Mouse (Mus musculus): ENCODE measurements around the gene Olfr568. TPM values are rescaled to one million over a fixed set of nuclear protein-coding genes. Genes with fewer than 3 reads are reported as not detected.

The Olfr568 gene
- not detected in 2 replicates for polyA plus RNA-seq (2015; fragmentation: Nextera tagmentation; extraction: Ambion mirVana)

DNA sequence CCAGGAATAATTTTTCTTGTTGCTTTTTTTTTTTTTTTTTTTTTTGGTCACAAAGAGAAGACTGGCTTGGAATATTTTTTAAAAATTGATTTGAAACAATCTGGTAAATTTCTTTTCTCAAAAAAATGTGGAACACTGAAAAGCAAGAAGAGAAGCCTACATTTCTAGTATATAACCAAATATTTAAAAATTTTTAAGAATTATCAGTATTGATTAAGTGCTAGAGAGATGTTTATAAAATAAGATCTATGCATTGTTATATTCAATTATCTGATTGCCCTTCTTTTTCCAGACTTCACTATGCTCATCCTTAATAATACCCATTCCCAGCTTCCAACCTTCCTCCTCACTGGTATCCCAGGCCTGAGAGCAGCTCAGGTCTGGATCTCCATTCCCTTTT is at the start of gene Olfr568:
Gene Olfr568 (plus strand): TSS at position 301 of the 400 bp plus-strand sequence.
- Histone ChIP-seq H3K4me3 (no peak within 1 kb of the TSS), H3K9ac (no peak within 1 kb of the TSS), H3K27ac (no peak within 1 kb of the TSS), H3K36me3 (no peaks in the 10 kb centered on the region), H3K4me2 (no peak within 1 kb of the TSS), H3K9me3 (replicated peaks) (no peaks in the 10 kb centered on the region), H3K27me3 (no peaks in the 10 kb centered on the region), H3K4me1 (replicated peaks) (no peaks in the 10 kb centered on the region)
- no peak for ATAC-seq (replicated peaks; ENCODE audit: insufficient number of reproducible peaks, insufficient read depth, low FRiP score, low read depth)

GRCm38 (mm10) chr7:102855807-102856206 is 21.1 kb upstream of the Olfr568 start:
- H3K4me3 ChIP-seq: no peak overlapping the region
- no peaks in the 10 kb centered on the region for H3K4me1 ChIP-seq (replicated peaks)
- ATAC-seq (replicated peaks; ENCODE audit: insufficient number of reproducible peaks, insufficient read depth, low FRiP score, low read depth): no peak
- no peaks in the 10 kb centered on the region for H3K36me3 ChIP-seq
- no peak overlapping the region for H3K4me2 ChIP-seq
- no peak overlapping the region for H3K9ac ChIP-seq
- no peak overlapping the region for H3K27ac ChIP-seq
- no peaks in the 10 kb centered on the region for H3K9me3 ChIP-seq (replicated peaks)
- no peaks in the 10 kb centered on the region for H3K27me3 ChIP-seq

DNA sequence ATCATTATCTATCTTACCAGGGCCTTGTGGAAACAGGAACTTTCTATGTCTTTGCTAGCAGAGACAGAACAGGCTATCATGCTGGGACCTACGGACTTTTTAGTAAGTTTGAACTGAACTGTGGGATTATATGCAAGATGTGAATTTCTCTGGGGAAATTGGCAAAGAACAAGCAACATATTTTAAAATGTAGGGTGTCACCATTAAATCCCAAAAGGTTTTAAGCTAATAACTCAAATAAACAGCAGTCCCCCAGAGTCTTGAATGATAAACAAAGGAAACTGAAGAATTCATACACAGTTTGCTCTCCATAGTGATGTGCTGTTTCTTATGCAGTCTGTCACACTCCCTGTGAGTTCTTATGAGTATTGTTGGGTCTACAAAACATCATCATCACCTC is 18.3 kb upstream of the Olfr568 start, which contains the start of gene Olfr566:
Gene Olfr566 (minus strand): TSS at position 101 of the 400 bp plus-strand sequence.
- no peaks in the 10 kb centered on the region for H3K4me1 ChIP-seq (replicated peaks)
- no peak within 1 kb of the TSS for H3K4me3 ChIP-seq
- H3K27me3 ChIP-seq: no peaks in the 10 kb centered on the region
- no peak within 1 kb of the TSS for H3K9ac ChIP-seq
- H3K4me2 ChIP-seq: no peak within 1 kb of the TSS
- H3K9me3 ChIP-seq (replicated peaks): no peaks in the 10 kb centered on the region
- WGBS: 77% methylated on average over 1 of the region's 1 CpGs
- H3K36me3 ChIP-seq: no peaks in the 10 kb centered on the region
- H3K27ac ChIP-seq: no peak within 1 kb of the TSS
- ATAC-seq (replicated peaks; ENCODE audit: insufficient number of reproducible peaks, insufficient read depth, low FRiP score, low read depth): no peak

GRCm38 (mm10) chr7:102890782-102891181 is 13.9 kb downstream of the Olfr568 start, which contains the start of gene Olfr569:
TSS of gene Olfr569 (minus strand) at chr7:102890882.
- Histone ChIP-seq H3K4me2 (no peak within 1 kb of the TSS), H3K9me3 (replicated peaks) (no peaks in the 10 kb centered on the region), H3K27me3 (no peaks in the 10 kb centered on the region), H3K9ac (no peak within 1 kb of the TSS), H3K36me3 (no peaks in the 10 kb centered on the region), H3K27ac (no peak within 1 kb of the TSS), H3K4me3 (no peak within 1 kb of the TSS), H3K4me1 (replicated peaks) (no peaks in the 10 kb centered on the region)
- ATAC-seq (replicated peaks; ENCODE audit: insufficient number of reproducible peaks, insufficient read depth, low FRiP score, low read depth): no peak
- WGBS: 64% methylated on average over 3 of the region's 3 CpGs

DNA sequence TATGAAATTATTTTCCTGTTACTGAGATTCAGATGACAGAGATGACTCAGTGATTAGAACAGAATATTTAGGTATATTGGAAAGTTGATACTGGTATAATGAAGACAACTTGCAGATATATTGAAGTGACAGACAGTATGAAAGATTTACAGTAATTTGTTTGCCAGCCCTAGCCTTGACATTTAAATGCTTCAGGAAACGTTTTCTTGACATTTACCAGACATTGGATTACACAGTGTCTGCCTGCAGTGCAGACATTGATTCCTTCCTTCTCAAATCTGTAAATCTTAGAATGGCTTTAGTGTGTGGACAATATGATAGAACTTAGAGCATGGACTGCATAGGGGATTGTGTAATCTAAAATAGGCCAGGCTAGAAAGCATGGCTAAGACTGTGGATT is 38.3 kb downstream of the Olfr568 start:
- no peak overlapping the region for H3K4me2 ChIP-seq
- ATAC-seq (replicated peaks; ENCODE audit: insufficient number of reproducible peaks, insufficient read depth, low FRiP score, low read depth): no peak
- no peaks in the 10 kb centered on the region for H3K9me3 ChIP-seq (replicated peaks)
- no peak overlapping the region for H3K27ac ChIP-seq
- peaks cover 3% of the 10 kb centered on the region; the same call in 1 of the 2 replicates for H3K4me1 ChIP-seq (replicated peaks)
- H3K4me3 ChIP-seq: no peak overlapping the region
- H3K27me3 ChIP-seq: no peaks in the 10 kb centered on the region
- H3K9ac ChIP-seq: no peak overlapping the region
- H3K36me3 ChIP-seq: no peaks in the 10 kb centered on the region
- 11% methylated on average over 1 of the region's 1 CpGs for WGBS

GRCm38 (mm10) chr7:102916405-102916804 is 39.5 kb downstream of the Olfr568 start:
- Histone ChIP-seq H3K9me3 (replicated peaks) (no peaks in the 10 kb centered on the region), H3K36me3 (no peaks in the 10 kb centered on the region), H3K27ac (no peak overlapping the region), H3K4me3 (no peak overlapping the region), H3K4me2 (no peak overlapping the region), H3K4me1 (replicated peaks) (peaks cover 3% of the 10 kb centered on the region; the same call in 1 of the 2 replicates), H3K9ac (no peak overlapping the region), H3K27me3 (no peaks in the 10 kb centered on the region)
- ATAC-seq (replicated peaks; ENCODE audit: insufficient number of reproducible peaks, insufficient read depth, low FRiP score, low read depth): peak; percentile 50; the same call in 1 of the 2 replicates
- WGBS: 41% methylated on average over 5 of the region's 5 CpGs

DNA sequence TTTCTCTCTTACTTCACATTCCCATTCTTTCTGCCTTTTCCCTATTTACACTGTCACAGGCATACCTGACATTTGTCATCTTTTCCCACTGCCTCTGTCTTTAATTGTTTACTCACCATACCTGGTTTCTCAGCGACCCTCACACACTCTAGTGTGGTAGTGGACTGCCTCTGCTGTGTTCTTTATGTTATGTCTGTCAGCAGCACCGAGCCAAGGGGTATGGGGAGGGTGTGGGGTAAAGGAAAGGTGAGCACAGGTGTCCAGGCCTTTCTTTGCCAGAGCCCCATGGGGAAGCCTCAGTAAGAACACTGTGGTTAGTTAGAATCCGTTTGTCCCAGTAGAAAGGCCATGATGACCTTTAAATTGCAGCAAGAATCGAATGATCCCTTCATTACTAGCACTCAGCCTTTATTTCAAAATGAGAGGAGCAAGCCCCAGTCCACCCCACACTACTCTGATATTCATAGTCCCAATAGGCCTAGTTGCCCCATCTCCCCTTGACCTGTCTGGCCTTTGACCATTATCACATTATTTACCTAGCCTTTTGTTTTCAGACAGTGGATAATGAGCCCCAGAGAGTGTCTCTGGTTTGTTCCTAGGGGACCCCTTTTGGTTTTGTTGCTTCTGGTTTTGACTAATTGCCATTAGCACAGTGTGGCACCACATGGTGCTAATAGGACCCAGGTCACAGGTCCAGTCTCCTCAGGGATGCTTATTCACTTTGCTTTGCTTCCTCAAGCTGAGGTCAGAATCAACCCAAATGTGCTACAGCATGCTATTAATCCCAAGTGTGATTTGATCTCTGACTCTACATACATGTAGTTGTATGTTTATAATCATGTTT is 40.3 kb downstream of the Olfr568 start, which contains the start of gene Olfr571:
Gene Olfr571 (minus strand): TSS at position 505 of the 844 bp plus-strand sequence.
- no peak within 1 kb of the TSS for H3K27ac ChIP-seq
- H3K4me3 ChIP-seq: no peak within 1 kb of the TSS
- no peak within 1 kb of the TSS for H3K4me2 ChIP-seq
- ATAC-seq (replicated peaks; ENCODE audit: insufficient number of reproducible peaks, insufficient read depth, low FRiP score, low read depth): no peak
- no peaks in the 10 kb centered on the region for H3K36me3 ChIP-seq
- no peak within 1 kb of the TSS for H3K9ac ChIP-seq
- no peaks in the 10 kb centered on the region for H3K27me3 ChIP-seq
- WGBS: 63% methylated on average over 4 of the region's 4 CpGs
- peaks cover 3% of the 10 kb centered on the region; the same call in 1 of the 2 replicates for H3K4me1 ChIP-seq (replicated peaks)
- H3K9me3 ChIP-seq (replicated peaks): no peaks in the 10 kb centered on the region

DNA sequence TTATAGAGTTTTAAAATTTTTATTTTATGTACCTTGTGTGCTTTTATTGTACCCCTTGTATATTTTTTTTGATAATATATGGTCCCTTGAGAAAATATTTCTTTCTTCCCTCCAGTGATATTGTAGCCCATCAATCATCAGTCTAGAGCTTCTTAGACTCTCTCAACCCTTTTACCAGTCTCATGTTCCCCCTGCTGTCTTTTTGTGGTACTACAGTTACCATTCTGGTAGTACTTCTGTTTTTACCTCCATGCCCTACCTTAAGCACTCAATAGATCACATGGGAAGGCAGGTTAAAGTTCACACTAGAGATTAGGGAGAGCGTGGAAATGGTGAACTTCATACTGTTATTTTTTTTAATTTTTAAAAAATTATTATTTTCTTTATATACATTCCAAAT is 42.7 kb downstream of the Olfr568 start:
- 9% methylated on average over 1 of the region's 1 CpGs for WGBS
- Histone ChIP-seq H3K4me1 (replicated peaks) (peaks cover 3% of the 10 kb centered on the region; the same call in 1 of the 2 replicates), H3K9ac (no peak overlapping the region), H3K4me3 (no peak overlapping the region), H3K36me3 (no peaks in the 10 kb centered on the region), H3K4me2 (no peak overlapping the region), H3K27ac (no peak overlapping the region), H3K9me3 (replicated peaks) (no peaks in the 10 kb centered on the region), H3K27me3 (no peaks in the 10 kb centered on the region)
- no peak for ATAC-seq (replicated peaks; ENCODE audit: insufficient number of reproducible peaks, insufficient read depth, low FRiP score, low read depth)

DNA sequence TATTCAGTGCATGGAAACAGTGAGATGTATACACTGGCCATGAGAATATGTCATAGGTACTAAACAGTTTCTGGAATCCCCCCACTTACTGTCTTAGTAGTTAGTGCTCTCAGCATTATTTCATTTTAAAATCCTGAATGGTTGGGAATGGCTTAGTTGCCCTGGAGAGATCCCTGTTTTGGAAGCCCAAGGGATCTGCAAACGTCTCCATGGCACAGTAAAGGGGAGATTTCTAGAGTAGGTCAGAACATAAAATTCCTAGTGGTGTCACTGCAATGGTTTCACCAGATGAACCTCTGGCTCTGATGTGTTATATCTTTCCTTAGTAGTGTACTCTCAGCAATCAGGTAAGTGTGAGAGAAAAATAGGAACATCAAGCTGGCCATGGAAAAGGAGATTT is 47.2 kb downstream of the Olfr568 start, which contains the start of gene Olfr572:
Gene Olfr572 (plus strand): TSS at position 301 of the 400 bp plus-strand sequence.
- no peaks in the 10 kb centered on the region for H3K4me1 ChIP-seq (replicated peaks)
- H3K9me3 ChIP-seq (replicated peaks): no peaks in the 10 kb centered on the region
- no peaks in the 10 kb centered on the region for H3K36me3 ChIP-seq
- H3K27me3 ChIP-seq: no peaks in the 10 kb centered on the region
- 50% methylated on average over 1 of the region's 1 CpGs for WGBS
- no peak within 1 kb of the TSS for H3K4me3 ChIP-seq
- no peak within 1 kb of the TSS for H3K9ac ChIP-seq
- H3K27ac ChIP-seq: no peak within 1 kb of the TSS
- no peak within 1 kb of the TSS for H3K4me2 ChIP-seq
- ATAC-seq (replicated peaks; ENCODE audit: insufficient number of reproducible peaks, insufficient read depth, low FRiP score, low read depth): no peak

DNA sequence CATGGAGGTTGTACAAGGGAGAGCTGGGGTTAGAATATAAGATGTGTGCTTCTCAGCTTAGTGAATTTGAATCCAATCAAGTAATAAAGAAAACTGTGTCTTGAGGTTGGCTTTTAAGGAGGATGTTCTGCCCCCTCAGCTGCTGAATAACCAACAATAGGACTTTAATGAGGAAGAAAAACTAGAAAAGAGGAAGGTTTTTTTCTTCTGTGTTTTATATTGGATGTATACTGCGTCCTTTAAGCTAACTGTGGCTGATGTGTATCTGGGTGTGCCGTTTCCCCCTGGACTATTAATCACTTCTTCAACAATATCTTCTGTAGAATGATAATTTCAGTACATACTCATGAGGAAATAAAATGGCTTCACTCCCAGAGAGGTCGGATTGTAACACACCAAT is 50.2 kb downstream of the Olfr568 start:
- Histone ChIP-seq H3K27me3 (no peaks in the 10 kb centered on the region), H3K9me3 (replicated peaks) (no peaks in the 10 kb centered on the region), H3K4me2 (no peak overlapping the region), H3K9ac (no peak overlapping the region), H3K4me3 (no peak overlapping the region), H3K36me3 (no peaks in the 10 kb centered on the region), H3K27ac (no peak overlapping the region), H3K4me1 (replicated peaks) (no peaks in the 10 kb centered on the region)
- 70% methylated on average over 3 of the region's 3 CpGs for WGBS
- no peak for ATAC-seq (replicated peaks; ENCODE audit: insufficient number of reproducible peaks, insufficient read depth, low FRiP score, low read depth)

All from heart, embryonic 15.5 days (tissue).